Mouse (Mus musculus): ENCODE data around the gene Hyal1. TPM values are rescaled to one million over a fixed set of nuclear protein-coding genes. Genes with fewer than 3 reads are reported as not detected.

The Hyal1 gene
- total and polyA plus RNA-seq, 3 experiments, result 0.40 to 0.59 TPM; not detected in 1

DNA sequence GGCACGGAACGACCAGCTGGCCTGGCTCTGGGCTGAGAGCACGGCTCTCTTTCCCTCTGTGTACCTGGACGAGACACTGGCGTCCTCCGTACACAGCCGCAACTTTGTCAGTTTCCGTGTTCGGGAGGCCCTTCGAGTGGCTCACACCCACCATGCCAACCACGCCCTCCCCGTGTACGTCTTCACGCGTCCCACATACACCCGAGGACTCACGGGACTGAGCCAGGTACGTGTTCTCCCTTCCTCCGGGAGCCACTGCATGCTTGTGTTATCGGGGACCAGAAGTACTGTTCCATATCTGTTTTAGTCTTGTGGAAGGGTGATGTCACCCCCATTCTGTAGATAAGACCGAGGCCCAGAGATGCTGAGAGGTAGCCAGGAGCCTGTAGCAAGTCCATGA lies 5.9 kb upstream of the Hyal1 start:
- no peaks in the 10 kb centered on the region for H3K27me3 ChIP-seq (replicated peaks)
- dilution Hi-C loops (cut with MboI; ENCODE audit: extremely low pct_ligation_motif_present, extremely low pct_unique_long_range_greater_than_20kb, low sequenced_read_pairs) (no loop called here), in situ Hi-C loops (cut with MboI; ENCODE audit: low pct_ligation_motif_present, low pct_unique_long_range_greater_than_20kb, low sequenced_read_pairs) (no loop called here)
- no peaks in the 10 kb centered on the region for H3K79me2 ChIP-seq (replicated peaks; ENCODE audit: control insufficient read depth, extremely low read depth, insufficient read depth, poor library complexity, severe bottlenecking)
- no peak overlapping the region for H3K27ac ChIP-seq (ENCODE audit: insufficient read depth, low read depth)
- no peaks in the 10 kb centered on the region for H3K9me3 ChIP-seq (replicated peaks; ENCODE audit: low read length)
- H3K4me2 ChIP-seq (ENCODE audit: insufficient read depth, low read depth, poor library complexity, severe bottlenecking), result no peak overlapping the region
- H3K4me1 ChIP-seq (ENCODE audit: control insufficient read depth in 1 of 2, insufficient read depth in 2 of 2), result peaks cover 15 to 36% of the 10 kb centered on the region in 2 experiments
- no peak for TF ChIP-seq CHD1 (IDR thresholded peaks at IDR 0.05; ENCODE audit: low read depth, low read length)
- TF ChIP-seq JUN (IDR thresholded peaks at IDR 0.05; ENCODE audit: insufficient read depth, low read depth, low read length), result no peak
- no peak for TF ChIP-seq GABPA (IDR thresholded peaks at IDR 0.05; ENCODE audit: insufficient replicate concordance, low read depth, low read length)
- no peak for TF ChIP-seq ZKSCAN1 (IDR thresholded peaks at IDR 0.05; ENCODE audit: borderline replicate concordance, low read depth, low read length)
- no peak for TF ChIP-seq ELF1 (IDR thresholded peaks at IDR 0.05; ENCODE audit: low read depth, low read length)
- TF ChIP-seq MAFK (IDR thresholded peaks at IDR 0.05; ENCODE audit: insufficient replicate concordance, low read length), result no peak
- no peak for TF ChIP-seq RCOR1 (conservative IDR thresholded peaks at IDR 0.05; ENCODE audit: low read depth, low read length)
- no peak for TF ChIP-seq POLR2AphosphoS2 (IDR thresholded peaks at IDR 0.05; ENCODE audit: low read depth, low read length)
- no peak for TF ChIP-seq CHD2 (IDR thresholded peaks at IDR 0.05; ENCODE audit: low read length)
- no peak for TF ChIP-seq SMC3 (IDR thresholded peaks at IDR 0.05; ENCODE audit: low read depth, low read length)
- TF ChIP-seq KAT2A (IDR thresholded peaks at IDR 0.05; ENCODE audit: insufficient replicate concordance, low read length), result no peak
- TF ChIP-seq E2F4 (IDR thresholded peaks at IDR 0.05; ENCODE audit: insufficient replicate concordance, low read depth, low read length), result no peak
- TF ChIP-seq POLR2A (IDR thresholded peaks at IDR 0.05; ENCODE audit: low read depth, low read length), result no peak
- no peak for TF ChIP-seq NRF1 (IDR thresholded peaks at IDR 0.05; ENCODE audit: low read depth, low read length)
- no peak for TF ChIP-seq USF2 (conservative IDR thresholded peaks at IDR 0.05; ENCODE audit: low read depth, low read length)
- no peak for TF ChIP-seq PAX5 (IDR thresholded peaks at IDR 0.05; ENCODE audit: low read length)
- H3K9ac ChIP-seq (ENCODE audit: insufficient read depth, low read depth), result no peak overlapping the region
- H3K36me3 ChIP-seq (replicated peaks in 1 of 2; ENCODE audit: control insufficient read depth in 1 of 2, insufficient read depth in 1 of 2, low read length in 1 of 2), result peaks cover 26 to 52% of the 10 kb centered on the region in 2 experiments
- DNase-seq (ENCODE audit: extremely low read depth), result no peak
- H3K4me3 ChIP-seq (replicated peaks in 1 of 3; ENCODE audit: low read depth in 2 of 3, low read length in 2 of 3, poor library complexity in 1 of 3), result no peak overlapping the region

- dilution Hi-C loops (cut with MboI; ENCODE audit: extremely low pct_ligation_motif_present, extremely low pct_unique_long_range_greater_than_20kb, low sequenced_read_pairs), result no loop called here
- no peak overlapping the region for H3K27ac ChIP-seq (ENCODE audit: insufficient read depth, low read depth)
These were observed 5.0 kb upstream of the Hyal1 start for GRCm38 (mm10) chr9:107571534-107572326.

More at GRCm38 (mm10) chr9:107571534-107572326, 5.0 kb upstream of the Hyal1 start:
- TF ChIP-seq NELFE (IDR thresholded peaks at IDR 0.05; ENCODE audit: low read depth, low read length) (no peak), ZKSCAN1 (IDR thresholded peaks at IDR 0.05; ENCODE audit: borderline replicate concordance, low read depth, low read length) (no peak), TBP (conservative IDR thresholded peaks at IDR 0.05; ENCODE audit: low read depth, low read length) (no peak), ZMIZ1 (IDR thresholded peaks at IDR 0.05; ENCODE audit: low read depth, low read length) (no peak), KAT2A (IDR thresholded peaks at IDR 0.05; ENCODE audit: insufficient replicate concordance, low read length) (no peak)
- Histone ChIP-seq H3K9ac (ENCODE audit: insufficient read depth, low read depth) (no peak overlapping the region), H3K79me2 (replicated peaks; ENCODE audit: control insufficient read depth, extremely low read depth, insufficient read depth, poor library complexity, severe bottlenecking) (no peaks in the 10 kb centered on the region), H3K36me3 (replicated peaks in 1 of 2; ENCODE audit: control insufficient read depth in 1 of 2, insufficient read depth in 1 of 2, low read length in 1 of 2) (peaks cover 22 to 44% of the 10 kb centered on the region in 2 experiments), H3K9me3 (replicated peaks; ENCODE audit: low read length) (no peaks in the 10 kb centered on the region), H3K4me3 (replicated peaks in 1 of 3; ENCODE audit: low read depth in 2 of 3, low read length in 2 of 3, poor library complexity in 1 of 3) (no peak overlapping the region), H3K4me2 (ENCODE audit: insufficient read depth, low read depth, poor library complexity, severe bottlenecking) (no peak overlapping the region), H3K4me1 (ENCODE audit: control insufficient read depth in 1 of 2, insufficient read depth in 2 of 2) (peaks cover 21 to 35% of the 10 kb centered on the region in 2 experiments), H3K27me3 (replicated peaks) (no peaks in the 10 kb centered on the region)
- DNase-seq (ENCODE audit: extremely low read depth), result no peak
- in situ Hi-C loops (cut with MboI; ENCODE audit: low pct_ligation_motif_present, low pct_unique_long_range_greater_than_20kb, low sequenced_read_pairs), result no loop called here
